Mouse (Mus musculus) MEL (cell line): ENCODE data around the gene Plekhg1. TPM values are rescaled to one million over a fixed set of nuclear protein-coding genes. Genes with fewer than 3 reads are reported as not detected.

Source experiments
- DNase-seq: peaks from one replicate; pipeline ENCODE4 v3.0.0; 2011; ENCODE audit warnings: low read depth, low spot score
- H3K27ac ChIP-seq: 2 replicates; pipeline ENCODE4 v1.5.1; 2012; ENCODE audit warnings: low read depth, mild to moderate bottlenecking, control low read depth, low read length, moderate library complexity; ENCODE audit not compliant: control insufficient read depth
- H3K27me3 ChIP-seq, 2 experiments: fragments of 150-350 bp in 1 of 2; sonication (generic) in 1 of 2; 2 replicates each; pipeline ENCODE4 v1.6.1; 2012; ENCODE audit warnings: low read length in 2 of 2, mild to moderate bottlenecking in 2 of 2, improper control_type of control experiment in 1 of 2, moderate library complexity in 1 of 2; ENCODE audit not compliant: insufficient read depth in 2 of 2, control insufficient read depth in 1 of 2
- H3K36me3 ChIP-seq, 2 experiments: 2 replicates each; pipeline ENCODE4 v1.6.1; 2012 to 2014; ENCODE audit warnings: low read length in 2 of 2, improper control_type of control experiment in 1 of 2, inconsistent platforms in 1 of 2, mild to moderate bottlenecking in 1 of 2; ENCODE audit not compliant: insufficient read depth in 2 of 2, control insufficient read depth in 1 of 2
- H3K4me1 ChIP-seq, 2 experiments: fragments of 150-350 bp in 1 of 2; sonication (generic) in 1 of 2; 2 replicates each; pipeline ENCODE4 v1.6.1; 2012; ENCODE audit warnings: low read length in 2 of 2, improper control_type of control experiment in 1 of 2, mild to moderate bottlenecking in 1 of 2; ENCODE audit not compliant: insufficient read depth in 2 of 2, control insufficient read depth in 1 of 2
- H3K4me3 ChIP-seq, 2 experiments: fragments of 150-350 bp in 1 of 2; sonication (generic) in 1 of 2; 2 replicates each; pipeline ENCODE4 v1.5.1; 2012; ENCODE audit warnings: low read depth in 2 of 2, low read length in 2 of 2, mild to moderate bottlenecking in 2 of 2, moderate library complexity in 2 of 2, control low read depth in 1 of 2, improper control_type of control experiment in 1 of 2; ENCODE audit not compliant: control insufficient read depth in 1 of 2, insufficient read depth in 1 of 2
- H3K79me2 ChIP-seq: 2 replicates; pipeline ENCODE4 v1.6.1; 2012; ENCODE audit warnings: mild to moderate bottlenecking, low read length, moderate library complexity; ENCODE audit not compliant: control insufficient read depth, poor library complexity, insufficient read depth
- H3K9ac ChIP-seq: 2 replicates; pipeline ENCODE4 v1.6.1; 2012; ENCODE audit warnings: low read depth, mild to moderate bottlenecking, control low read depth, low read length, moderate library complexity; ENCODE audit not compliant: control insufficient read depth, poor library complexity, severe bottlenecking
- H3K9me3 ChIP-seq: fragments of 150-350 bp; sonication (generic); replicated peaks from 2 replicates; pipeline ENCODE4 v1.6.1; 2012; ENCODE audit warnings: mild to moderate bottlenecking, low read length, improper control_type of control experiment, moderate library complexity; ENCODE audit not compliant: insufficient read depth
- BHLHE40 ChIP-seq: IDR thresholded peaks from 2 replicates; pipeline ENCODE4 v1.6.1; 2012; ENCODE audit warnings: low read depth, mild to moderate bottlenecking, inconsistent platforms, low read length, improper control_type of control experiment, borderline replicate concordance
- CHD1 ChIP-seq: IDR thresholded peaks from 2 replicates; pipeline ENCODE4 v1.6.1; 2012; ENCODE audit warnings: low read depth, mild to moderate bottlenecking, inconsistent platforms, low read length, improper control_type of control experiment
- CTCF ChIP-seq, 3 experiments: IDR thresholded peaks in 2 of 3; conservative IDR thresholded peaks in 1 of 3; 2 replicates each; pipeline ENCODE4 v1.5.1; 2011 to 2012; ENCODE audit warnings: low read length in 3 of 3, low read depth in 2 of 3, mild to moderate bottlenecking in 2 of 3, improper control_type of control experiment in 1 of 3, inconsistent platforms in 1 of 3, mixed read lengths in 1 of 3, moderate library complexity in 1 of 3; ENCODE audit not compliant: control insufficient read depth in 1 of 3, insufficient read depth in 1 of 3, poor library complexity in 1 of 3, severe bottlenecking in 1 of 3
- ELF1 ChIP-seq: IDR thresholded peaks from 2 replicates; pipeline ENCODE4 v1.6.1; 2014; ENCODE audit warnings: low read depth, mild to moderate bottlenecking, inconsistent platforms, low read length, improper control_type of control experiment, moderate library complexity
- EP300 ChIP-seq, 2 experiments: IDR thresholded peaks; 2 replicates each; pipeline ENCODE4 v1.6.1; 2011; ENCODE audit warnings: improper control_type of control experiment in 2 of 2, low read length in 2 of 2, low read depth in 1 of 2, mild to moderate bottlenecking in 1 of 2
- GATA1 ChIP-seq: IDR thresholded peaks from 2 replicates; pipeline ENCODE4 v1.6.1; 2011; ENCODE audit warnings: low read depth, low read length, improper control_type of control experiment
- JUND ChIP-seq: IDR thresholded peaks from 2 replicates; pipeline ENCODE4 v1.6.1; 2011; ENCODE audit warnings: low read depth, mild to moderate bottlenecking, improper control_type of control experiment, low read length
- KAT2A ChIP-seq: conservative IDR thresholded peaks from 2 replicates; pipeline ENCODE4 v1.6.1; 2012; ENCODE audit warnings: low read depth, low read length, improper control_type of control experiment, inconsistent platforms
- MAFK ChIP-seq: IDR thresholded peaks from 2 replicates; pipeline ENCODE4 v1.6.1; 2011; ENCODE audit warnings: low read depth, mild to moderate bottlenecking, low read length, improper control_type of control experiment, borderline replicate concordance
- MAX ChIP-seq: IDR thresholded peaks from 2 replicates; pipeline ENCODE4 v1.6.1; 2011; ENCODE audit warnings: low read length, improper control_type of control experiment
- MAZ ChIP-seq: IDR thresholded peaks from 2 replicates; pipeline ENCODE4 v1.6.1; 2012; ENCODE audit warnings: low read depth, mild to moderate bottlenecking, inconsistent platforms, low read length, improper control_type of control experiment
- MEF2A ChIP-seq: IDR thresholded peaks from 2 replicates; pipeline ENCODE4 v1.6.1; 2014; ENCODE audit warnings: low read depth, mild to moderate bottlenecking, inconsistent platforms, low read length, improper control_type of control experiment; ENCODE audit not compliant: poor library complexity, insufficient replicate concordance, severe bottlenecking; ENCODE audit errors: extremely low read depth
- MYB ChIP-seq: IDR thresholded peaks from 2 replicates; pipeline ENCODE4 v1.6.1; 2011; ENCODE audit warnings: mild to moderate bottlenecking, low read depth, low read length, improper control_type of control experiment
- MYC ChIP-seq: IDR thresholded peaks from 2 replicates; pipeline ENCODE4 v1.6.1; 2011; ENCODE audit warnings: low read depth, mild to moderate bottlenecking, low read length, improper control_type of control experiment, moderate library complexity
- NRF1 ChIP-seq: IDR thresholded peaks from 2 replicates; pipeline ENCODE4 v1.6.1; 2014; ENCODE audit warnings: low read depth, mild to moderate bottlenecking, inconsistent platforms, low read length, improper control_type of control experiment, moderate library complexity; ENCODE audit not compliant: poor library complexity, insufficient read depth, severe bottlenecking
- POLR2A ChIP-seq, 2 experiments: IDR thresholded peaks; 2 replicates each; pipeline ENCODE4 v1.6.1; 2011 to 2012; ENCODE audit warnings: low read length in 2 of 2, mild to moderate bottlenecking in 2 of 2, control low read depth in 1 of 2, improper control_type of control experiment in 1 of 2, low read depth in 1 of 2, moderate library complexity in 1 of 2; ENCODE audit not compliant: control insufficient read depth in 1 of 2, insufficient read depth in 1 of 2, poor library complexity in 1 of 2
- POLR2AphosphoS5 ChIP-seq: IDR thresholded peaks from 2 replicates; pipeline ENCODE4 v1.6.1; 2012; ENCODE audit warnings: low read depth, borderline replicate concordance, mild to moderate bottlenecking, inconsistent platforms, low read length, moderate library complexity, mixed read lengths
- SIN3A ChIP-seq: IDR thresholded peaks from 2 replicates; pipeline ENCODE4 v1.6.1; 2012; ENCODE audit warnings: low read length, improper control_type of control experiment, inconsistent platforms
- SMC3 ChIP-seq: IDR thresholded peaks from 2 replicates; pipeline ENCODE4 v1.6.1; 2011; ENCODE audit warnings: low read depth, low read length, improper control_type of control experiment
- TAL1 ChIP-seq: IDR thresholded peaks from 2 replicates; pipeline ENCODE4 v1.6.1; 2012; ENCODE audit warnings: mild to moderate bottlenecking, inconsistent platforms, low read length, moderate library complexity, mixed read lengths
- USF1 ChIP-seq: IDR thresholded peaks from 2 replicates; pipeline ENCODE4 v1.6.1; 2014; ENCODE audit warnings: low read depth, mild to moderate bottlenecking, inconsistent platforms, low read length, improper control_type of control experiment, moderate library complexity
- ZC3H11A ChIP-seq: IDR thresholded peaks from 2 replicates; pipeline ENCODE4 v1.6.1; 2012; ENCODE audit warnings: low read depth, mild to moderate bottlenecking, inconsistent platforms, low read length, improper control_type of control experiment
- polyA plus RNA-seq, 2 experiments: library from polyadenylated mRNA; stranded (reverse) in 1 of 2; unstranded in 1 of 2; fragments of >175 nt in 1 of 2; fragments of >200 nt in 1 of 2; gene quantifications; 2 replicates each; pipeline versions ENCODE4 v1.2.1 to v1.2.4; 2012; ENCODE audit warnings: low replicate concordance in 2 of 2, low read depth in 1 of 2; ENCODE audit not compliant: insufficient read length in 2 of 2, insufficient read depth in 1 of 2, missing spikeins in 1 of 2
- total RNA-seq: library from RNA; depleted of rRNA; stranded (reverse); fragments of 300-350 nt; gene quantifications from 2 replicates; pipeline ENCODE4 v1.2.3, GENCODE M21; 2012

Plekhg1 gene
- total and polyA plus RNA-seq, 3 experiments, result 0.01 TPM; not detected in 2

DNA sequence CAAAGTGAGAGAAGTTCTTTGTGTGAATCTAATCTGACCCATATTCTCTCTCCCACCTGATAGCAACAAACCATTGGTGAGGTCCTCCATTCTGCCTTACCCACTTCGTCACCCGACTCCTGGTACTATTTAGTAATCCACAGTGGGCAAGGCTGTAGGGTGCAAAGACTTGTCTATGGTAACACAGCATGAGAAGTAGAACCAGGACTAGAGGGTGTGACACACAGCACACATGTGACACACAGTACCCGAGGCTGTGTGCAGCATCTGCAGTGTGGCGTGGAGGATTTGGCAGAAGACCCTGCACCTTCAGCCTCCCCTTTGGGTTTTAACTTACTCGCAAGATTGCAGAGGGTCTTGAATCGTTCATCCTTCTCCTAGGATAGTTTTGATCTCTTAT lies 85.9 kb downstream of the Plekhg1 start:
- no peaks in the 10 kb centered on the region for H3K27me3 ChIP-seq
- H3K79me2 ChIP-seq, result no peaks in the 10 kb centered on the region
- H3K36me3 ChIP-seq, result no peaks in the 10 kb centered on the region

DNA sequence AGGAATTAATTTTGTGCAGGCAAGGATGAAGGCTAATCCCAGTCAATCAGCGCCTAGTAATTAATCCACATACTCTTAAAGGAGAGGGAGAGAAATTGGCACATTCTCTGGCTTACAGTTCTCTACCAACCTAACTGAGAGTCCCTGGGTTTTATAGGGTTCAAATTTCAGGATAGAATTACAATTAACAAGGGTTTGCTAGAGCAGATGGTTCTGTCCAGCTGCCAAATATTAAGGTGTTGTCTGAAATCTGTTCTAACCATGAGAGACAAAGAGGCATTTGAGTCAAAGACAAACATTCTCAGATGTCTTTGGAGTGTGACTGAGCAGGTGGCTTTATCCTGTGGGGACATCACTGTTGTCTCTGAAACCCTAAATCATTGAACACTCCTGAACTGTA lies 87.2 kb downstream of the Plekhg1 start:
- Histone ChIP-seq H3K4me3 (no peak overlapping the region), H3K4me1 (no peaks in the 10 kb centered on the region), H3K27ac (no peak overlapping the region), H3K9me3 (no peaks in the 10 kb centered on the region), H3K27me3 (no peaks in the 10 kb centered on the region), H3K36me3 (no peaks in the 10 kb centered on the region), H3K9ac (no peak overlapping the region), H3K79me2 (no peaks in the 10 kb centered on the region)
- TF ChIP-seq KAT2A (no peak), EP300 (IDR thresholded peaks at IDR 0.05; ENCODE audit: low read depth in 1 of 2, low read length in 2 of 2) (no peak), CTCF (IDR thresholded peaks at IDR 0.05 in 2 of 3, conservative IDR thresholded peaks at IDR 0.05 in 1 of 3; ENCODE audit: control insufficient read depth in 1 of 3, insufficient read depth in 1 of 3, low read depth in 2 of 3, low read length in 3 of 3, poor library complexity in 1 of 3, severe bottlenecking in 1 of 3) (no peak), MYB (no peak), TAL1 (no peak), MAX (no peak), NRF1 (no peak), SMC3 (no peak), MYC (no peak), BHLHE40 (no peak), ELF1 (no peak)
- DNase-seq, result no peak

More for the DNA sequence above, 85.9 kb downstream of the Plekhg1 start:
- no peak for TF ChIP-seq USF1
- no peak for TF ChIP-seq JUND
- no peak for TF ChIP-seq GATA1
- no peak for TF ChIP-seq BHLHE40
- TF ChIP-seq ZC3H11A, result no peak
- TF ChIP-seq SIN3A, result no peak
- TF ChIP-seq POLR2AphosphoS5, result no peak
- TF ChIP-seq SMC3, result no peak
- TF ChIP-seq MEF2A, result no peak
- TF ChIP-seq CTCF (IDR thresholded peaks at IDR 0.05 in 2 of 3, conservative IDR thresholded peaks at IDR 0.05 in 1 of 3; ENCODE audit: control insufficient read depth in 1 of 3, insufficient read depth in 1 of 3, low read depth in 2 of 3, low read length in 3 of 3, poor library complexity in 1 of 3, severe bottlenecking in 1 of 3), result no peak
- TF ChIP-seq MAFK, result no peak
- no peak for TF ChIP-seq MAZ
- TF ChIP-seq CHD1, result no peak
- no peak for TF ChIP-seq POLR2A (IDR thresholded peaks at IDR 0.05; ENCODE audit: control insufficient read depth in 1 of 2, insufficient read depth in 1 of 2, low read depth in 1 of 2, low read length in 2 of 2, poor library complexity in 1 of 2)
- Histone ChIP-seq H3K9me3 (no peaks in the 10 kb centered on the region), H3K4me1 (no peaks in the 10 kb centered on the region), H3K9ac (no peak overlapping the region), H3K27ac (no peak overlapping the region), H3K4me3 (no peak overlapping the region)
- DNase-seq, result no peak
